Mouse (Mus musculus) brain, embryonic 18.5 days (tissue): ENCODE measurements at regions not wholly inside any gene's neighbourhood (a gene's known extent, or its start where the extent isn't known, plus 50 kb on each side); places are given as distances from the start of the nearest gene placed in this dataset.

Source experiments
- DNase-seq: peaks from one replicate; pipeline ENCODE4 v3.0.0-alpha.2; 2012; ENCODE audit warnings: low read depth, low spot score

GRCm38 (mm10) chr16:24150512-24150911 lies 161.9 kb upstream of the Bcl6 start:
- DNase-seq, result no peak

GRCm38 (mm10) chr16:24149441-24149840 lies 160.8 kb upstream of the Bcl6 start:
- DNase-seq, result no peak

- DNase-seq, result no peak
These were observed 155.2 kb upstream of the Bcl6 start for GRCm38 (mm10) chr16:24143894-24144293.

- no peak for DNase-seq
These were observed 154.4 kb upstream of the Bcl6 start for GRCm38 (mm10) chr16:24142915-24143541.

GRCm38 (mm10) chr16:24139109-24139508 lies 150.5 kb upstream of the Bcl6 start:
- no peak for DNase-seq

GRCm38 (mm10) chr16:24137266-24138033 lies 148.8 kb upstream of the Bcl6 start:
- DNase-seq, result no peak

- DNase-seq, result no peak
These were observed 148.0 kb upstream of the Bcl6 start for GRCm38 (mm10) chr16:24136483-24137148.

- DNase-seq, result no peak
These were observed 147.2 kb upstream of the Bcl6 start for GRCm38 (mm10) chr16:24135841-24136240.

GRCm38 (mm10) chr16:24135351-24135750 lies 146.7 kb upstream of the Bcl6 start:
- DNase-seq, result no peak

- DNase-seq, result no peak
These were observed 145.9 kb upstream of the Bcl6 start for GRCm38 (mm10) chr16:24134486-24135050.

GRCm38 (mm10) chr16:24130646-24131045 lies 142.0 kb upstream of the Bcl6 start:
- DNase-seq, result no peak

GRCm38 (mm10) chr16:24129701-24130100 lies 141.0 kb upstream of the Bcl6 start:
- no peak for DNase-seq

GRCm38 (mm10) chr16:24128566-24128965 lies 139.9 kb upstream of the Bcl6 start:
- DNase-seq, result no peak

GRCm38 (mm10) chr16:24124766-24125165 lies 136.1 kb upstream of the Bcl6 start:
- no peak for DNase-seq

GRCm38 (mm10) chr16:24124083-24124482 lies 135.4 kb upstream of the Bcl6 start:
- no peak for DNase-seq

- DNase-seq, result no peak
These were observed 133.0 kb upstream of the Bcl6 start for GRCm38 (mm10) chr16:24121633-24122032.

- DNase-seq, result no peak
These were observed 132.2 kb upstream of the Bcl6 start for GRCm38 (mm10) chr16:24120836-24121235.

GRCm38 (mm10) chr16:24118487-24118886 lies 129.8 kb upstream of the Bcl6 start:
- DNase-seq, result no peak

- DNase-seq, result no peak
These were observed 114.4 kb upstream of the Bcl6 start for GRCm38 (mm10) chr16:24102854-24103690.

- no peak for DNase-seq
These were observed 108.9 kb upstream of the Bcl6 start for GRCm38 (mm10) chr16:24097596-24097995.

- no peak for DNase-seq
These were observed 107.4 kb upstream of the Bcl6 start for GRCm38 (mm10) chr16:24096076-24096475.
